Mouse (Mus musculus) cortical plate, adult 2 months (tissue): ENCODE results near the gene Trpv1. TPM values are rescaled to one million over a fixed set of nuclear protein-coding genes. Genes with fewer than 3 reads are reported as not detected.

ENCODE experiments used
- H3K27ac ChIP-seq: fragments of 200-500 bp; 2 replicates; pipeline ENCODE4 v1.5.1; 2012; ENCODE audit warnings: low read length, control low read depth, inconsistent platforms; ENCODE audit not compliant: insufficient read depth
- H3K4me1 ChIP-seq: fragments of 200-500 bp; 2 replicates; pipeline ENCODE4 v1.6.1; 2011; ENCODE audit warnings: low read length; ENCODE audit not compliant: control insufficient read depth, insufficient read depth
- H3K4me3 ChIP-seq: fragments of 200-500 bp; 2 replicates; pipeline ENCODE4 v1.5.1; 2011; ENCODE audit warnings: mild to moderate bottlenecking, low read length, control low read depth; ENCODE audit not compliant: insufficient read depth
- CTCF ChIP-seq: fragments of 200-500 bp; IDR thresholded peaks from 2 replicates; pipeline ENCODE4 v1.5.1; 2011; ENCODE audit warnings: mild to moderate bottlenecking, control low read depth, low read length; ENCODE audit not compliant: insufficient read depth; ENCODE audit errors: extremely low read depth
- POLR2A ChIP-seq: fragments of 200-500 bp; IDR thresholded peaks from 2 replicates; pipeline ENCODE4 v1.6.1; 2011; ENCODE audit warnings: mild to moderate bottlenecking, low read length, control low read depth; ENCODE audit not compliant: insufficient read depth; ENCODE audit errors: extremely low read depth
- polyA plus RNA-seq: library from polyadenylated mRNA; depleted of rRNA; stranded (reverse); fragments of >200 nt; gene quantifications from 2 replicates; pipeline ENCODE4 v1.2.3, GENCODE M21; 2012; rRNA removed

The Trpv1 gene
- polyA plus RNA-seq, 1 experiment, result 0.19 TPM

DNA sequence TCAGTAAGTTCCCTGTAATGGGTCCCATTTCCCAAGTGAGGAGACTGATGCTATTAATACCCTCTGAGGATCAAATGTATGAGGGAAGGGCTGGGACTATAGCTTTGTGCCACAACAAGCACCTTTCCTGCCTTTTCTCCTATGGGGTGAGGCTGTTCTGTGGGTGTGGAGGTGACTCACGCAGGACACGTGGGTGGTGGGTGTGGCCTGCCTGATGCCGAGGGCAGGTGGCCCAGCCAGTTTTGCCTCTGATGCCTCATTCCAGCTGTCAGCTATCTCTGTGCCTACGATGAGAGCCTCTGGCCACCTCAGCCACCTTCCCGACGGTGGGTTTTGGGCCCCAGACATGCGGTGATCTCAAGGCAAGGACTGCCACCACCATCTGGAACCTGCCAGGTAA is 33.2 kb downstream of the Trpv1 start, which contains the start of gene Trpv3:
Gene Trpv3, plus strand, starts transcription at position 122 of the 400 bp plus-strand sequence.
- Histone ChIP-seq H3K27ac (no peak within 1 kb of the TSS), H3K4me1 (no peaks in the 10 kb centered on the region), H3K4me3 (no peak within 1 kb of the TSS)
- no peak for TF ChIP-seq POLR2A
- no peak for TF ChIP-seq CTCF

DNA sequence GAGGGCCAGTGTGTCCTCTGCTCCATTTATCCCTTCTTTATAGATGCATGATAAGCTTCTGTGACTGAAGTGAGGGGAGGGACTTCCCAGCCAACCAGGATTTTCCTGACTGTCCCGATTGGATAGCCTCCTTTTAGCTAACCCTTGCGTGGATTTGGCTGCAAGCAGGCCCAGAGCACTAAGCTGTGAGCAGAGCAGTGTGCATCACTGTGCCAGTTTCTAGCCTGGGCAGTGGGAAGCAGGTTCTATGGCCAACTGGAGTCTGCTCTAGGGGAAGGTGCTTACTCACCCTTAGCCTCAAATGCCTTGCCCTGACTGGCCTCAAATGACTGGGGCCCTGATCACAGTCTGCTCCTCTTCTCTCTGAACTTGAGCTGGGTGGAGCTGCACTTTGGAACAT is 40.7 kb downstream of the Trpv1 start:
- Histone ChIP-seq H3K4me1 (no peaks in the 10 kb centered on the region), H3K4me3 (no peak overlapping the region), H3K27ac (no peak overlapping the region)
- TF ChIP-seq POLR2A (no peak), CTCF (no peak)

DNA sequence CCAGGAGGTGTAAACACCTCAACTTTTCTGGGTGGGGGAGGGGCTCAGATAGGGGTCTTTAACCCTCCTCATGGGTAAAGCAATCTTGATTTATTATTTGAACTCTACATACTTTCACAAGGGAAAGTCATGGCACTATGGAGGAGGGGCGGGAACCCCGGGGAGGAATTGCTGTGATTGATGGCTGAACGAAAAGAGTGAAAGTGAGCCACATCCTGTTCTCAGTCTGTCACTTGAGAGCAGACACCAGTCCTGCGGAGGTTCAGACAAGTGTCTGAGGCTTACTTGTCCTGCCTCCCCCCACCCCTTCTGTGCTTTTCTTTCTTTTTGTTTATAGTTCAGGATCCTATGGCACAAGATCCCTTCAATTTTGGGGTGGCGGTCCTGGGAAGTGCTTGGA is 46.6 kb downstream of the Trpv1 start:
- no peak for TF ChIP-seq CTCF
- no peak for TF ChIP-seq POLR2A
- Histone ChIP-seq H3K4me3 (no peak overlapping the region), H3K27ac (no peak overlapping the region), H3K4me1 (no peaks in the 10 kb centered on the region)

DNA sequence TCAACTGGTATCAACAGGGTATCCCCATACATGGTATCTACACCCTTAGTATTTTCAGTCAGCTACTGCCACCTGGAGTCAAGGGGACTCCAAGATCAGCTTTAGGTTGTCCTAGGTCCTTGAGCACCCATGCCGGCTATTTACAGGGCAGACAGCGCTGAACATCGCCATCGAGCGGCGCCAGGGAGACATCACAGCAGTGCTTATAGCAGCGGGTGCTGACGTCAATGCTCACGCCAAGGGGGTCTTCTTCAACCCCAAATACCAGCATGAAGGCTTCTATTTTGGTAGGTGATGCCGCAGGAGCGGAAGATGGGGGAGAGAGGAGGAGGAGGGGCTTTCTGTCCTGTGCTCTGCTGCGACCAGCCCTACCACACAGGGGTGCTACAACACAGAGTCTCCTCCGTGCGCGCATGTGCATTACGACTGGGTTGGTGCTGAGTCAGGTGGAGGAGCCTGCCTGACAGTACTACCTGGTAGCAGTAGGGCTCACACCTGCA is 47.5 kb downstream of the Trpv1 start:
- Histone ChIP-seq H3K4me3 (peak overlapping the region; percentile 27), H3K27ac (no peak overlapping the region), H3K4me1 (no peaks in the 10 kb centered on the region)
- TF ChIP-seq POLR2A (peak; percentile 62; the same call in 1 of the 2 replicates), CTCF (peak; percentile 63)

DNA sequence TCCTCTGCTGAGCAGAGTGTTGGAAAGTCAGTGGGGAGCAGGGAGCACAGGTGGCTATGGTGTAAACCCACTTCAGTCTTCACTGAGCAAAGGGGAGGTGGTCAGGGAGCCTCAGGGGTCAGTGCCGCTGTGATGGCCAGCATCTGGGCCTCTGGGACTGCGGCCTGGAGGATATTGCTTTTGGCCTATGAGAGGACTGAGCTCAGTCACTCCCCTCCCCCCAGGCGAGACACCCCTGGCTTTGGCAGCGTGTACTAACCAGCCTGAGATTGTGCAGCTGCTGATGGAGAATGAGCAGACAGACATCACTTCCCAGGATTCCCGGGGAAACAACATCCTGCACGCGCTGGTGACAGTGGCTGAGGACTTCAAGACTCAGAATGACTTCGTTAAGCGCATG is 49.3 kb downstream of the Trpv1 start:
- no peak for TF ChIP-seq POLR2A
- no peak for TF ChIP-seq CTCF
- Histone ChIP-seq H3K27ac (peak overlapping the region; percentile 76; the same call in 1 of the 2 replicates), H3K4me3 (no peak overlapping the region), H3K4me1 (no peaks in the 10 kb centered on the region)

DNA sequence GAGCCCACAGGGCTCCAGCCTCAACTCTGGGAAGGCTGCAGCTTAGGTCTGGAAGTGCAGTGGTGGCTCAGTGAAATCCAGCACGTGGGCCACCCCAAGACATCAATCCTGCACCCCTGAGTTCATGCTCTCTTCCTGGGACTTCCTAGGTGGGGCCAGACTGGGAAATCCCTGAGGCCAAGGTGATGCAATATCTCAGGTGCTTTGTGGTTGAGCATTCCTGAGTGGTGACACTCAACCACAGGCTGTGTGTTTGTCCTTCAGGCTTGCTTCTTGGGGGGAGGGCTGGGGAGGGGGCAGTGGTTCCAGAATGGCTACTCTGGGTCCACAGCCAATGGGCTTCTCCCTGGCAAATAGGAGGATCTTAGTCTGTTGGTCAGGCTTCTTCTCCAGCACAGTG is 49.8 kb downstream of the Trpv1 start:
- H3K4me3 ChIP-seq, result no peak overlapping the region
- H3K27ac ChIP-seq, result peak overlapping the region; percentile 76; the same call in 1 of the 2 replicates
- TF ChIP-seq POLR2A (no peak), CTCF (no peak)
- no peaks in the 10 kb centered on the region for H3K4me1 ChIP-seq

DNA sequence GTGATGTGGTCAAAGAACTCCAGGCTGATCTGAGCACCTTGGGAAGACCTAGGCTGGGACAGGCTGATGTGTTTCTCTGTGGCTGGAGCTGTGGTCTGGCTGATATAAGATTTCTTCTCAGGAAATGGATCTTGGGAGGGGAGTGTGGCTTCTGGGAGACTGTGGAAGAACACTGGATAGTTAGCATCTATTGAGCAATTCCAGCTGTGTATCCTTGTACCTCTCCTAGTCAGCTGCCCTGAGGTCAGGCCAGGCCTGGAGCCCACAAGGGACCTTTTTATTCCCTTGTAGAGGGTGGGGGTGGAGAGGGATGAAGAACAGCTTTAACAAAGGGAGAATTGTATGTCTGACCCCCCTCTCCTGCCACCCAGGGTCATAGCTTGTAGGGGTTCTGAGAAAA is 50.3 kb downstream of the Trpv1 start:
- Histone ChIP-seq H3K4me1 (no peaks in the 10 kb centered on the region), H3K4me3 (no peak overlapping the region), H3K27ac (peak overlapping the region; percentile 81; the same call in 1 of the 2 replicates)
- TF ChIP-seq CTCF, result no peak
- no peak for TF ChIP-seq POLR2A

DNA sequence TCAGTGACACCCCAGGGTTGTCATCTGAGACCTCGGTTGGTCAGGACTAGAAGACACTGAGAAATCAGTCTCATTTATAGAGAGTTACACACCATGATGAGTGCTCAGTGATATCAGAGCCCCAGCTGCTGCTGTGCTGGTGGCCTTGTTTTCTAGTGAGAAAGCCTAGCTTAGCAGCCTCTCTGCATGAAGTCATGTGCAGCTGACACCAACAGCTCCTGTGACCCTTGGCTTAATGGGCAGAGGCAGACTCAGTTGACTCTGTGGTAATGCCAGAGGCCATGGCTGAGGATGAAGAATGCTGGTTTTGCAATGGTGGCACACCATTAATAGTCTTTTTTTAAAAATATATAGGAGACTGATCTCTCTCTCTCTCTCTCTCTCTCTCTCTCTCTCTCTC is 55.5 kb downstream of the Trpv1 start:
- no peaks in the 10 kb centered on the region for H3K4me1 ChIP-seq
- TF ChIP-seq CTCF (no peak), POLR2A (no peak)
- H3K4me3 ChIP-seq, result no peak overlapping the region
- H3K27ac ChIP-seq, result peak overlapping the region; percentile 54; the same call in 1 of the 2 replicates

DNA sequence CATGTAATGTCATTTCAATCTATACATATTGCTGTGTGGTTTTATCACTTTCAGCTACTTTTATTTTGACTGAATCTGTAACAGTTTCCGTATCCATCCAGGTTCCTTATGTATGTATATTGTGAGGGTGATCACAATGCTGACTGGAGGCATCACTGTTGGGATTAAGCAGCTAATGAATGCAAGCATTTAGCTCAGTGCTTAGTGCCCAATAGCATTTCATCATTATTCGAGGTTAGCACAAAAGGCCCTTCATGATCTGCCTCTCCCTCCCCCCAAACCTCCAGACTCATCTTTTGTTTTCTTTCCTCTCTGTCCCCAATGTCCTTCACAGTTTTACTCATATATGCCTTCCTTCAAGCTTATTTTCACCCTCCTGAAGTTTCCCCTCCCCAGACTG is 69.0 kb downstream of the Trpv1 start:
- no peak overlapping the region for H3K4me3 ChIP-seq
- TF ChIP-seq POLR2A (no peak), CTCF (no peak)
- H3K27ac ChIP-seq, result peak overlapping the region; percentile 81; the same call in 1 of the 2 replicates
- H3K4me1 ChIP-seq, result no peaks in the 10 kb centered on the region

Other genes with a start within 250 kb of the Trpv1 start
- gene P2rx1, start 235.2 kb upstream of the Trpv1 start, polyA plus RNA-seq, result 0.52 and 0.78 TPM in 2 replicates
- 90.0 and 103 TPM in 2 replicates for gene Camkk1, start 215.3 kb upstream of the Trpv1 start, polyA plus RNA-seq
- 4.5 and 4.7 TPM in 2 replicates for gene Ncbp3, start 186.5 kb upstream of the Trpv1 start, polyA plus RNA-seq
- gene Itgae, start 143.7 kb upstream of the Trpv1 start, polyA plus RNA-seq, result 0.21 and 0.25 TPM in 2 replicates
- 0.13 and 0.15 TPM in 2 replicates for gene Haspin, start 96.0 kb upstream of the Trpv1 start, polyA plus RNA-seq
- gene P2rx5, start 73.9 kb upstream of the Trpv1 start, polyA plus RNA-seq, result 0.35 and 0.68 TPM in 2 replicates
- 62.8 and 69.7 TPM in 2 replicates for gene Emc6, start 57.3 kb upstream of the Trpv1 start, polyA plus RNA-seq
- 13.3 and 13.6 TPM in 2 replicates for gene Tax1bp3, start 57.2 kb upstream of the Trpv1 start, polyA plus RNA-seq
- gene Ctns, start 35.2 kb upstream of the Trpv1 start, polyA plus RNA-seq, result 23.5 and 24.5 TPM in 2 replicates
- gene Shpk, start 34.8 kb upstream of the Trpv1 start, polyA plus RNA-seq, result 4.1 and 4.4 TPM in 2 replicates
- gene Trpv3, start 33.1 kb downstream of the Trpv1 start, polyA plus RNA-seq, result 0.52 and 0.62 TPM in 2 replicates
- 29.5 and 34.3 TPM in 2 replicates for gene Aspa, start 95.3 kb downstream of the Trpv1 start, polyA plus RNA-seq
- not detected in 2 replicates for gene Gm49340, start 95.4 kb downstream of the Trpv1 start, polyA plus RNA-seq
- 0.08 and 0.13 TPM in 2 replicates for gene Spata22, start 95.4 kb downstream of the Trpv1 start, polyA plus RNA-seq
- not detected in 2 replicates for gene Olfr20, start 116.5 kb downstream of the Trpv1 start, polyA plus RNA-seq
- gene Olfr376, start 137.0 kb downstream of the Trpv1 start, polyA plus RNA-seq, result not detected in 2 replicates
- gene Olfr1, start 165.3 kb downstream of the Trpv1 start, polyA plus RNA-seq, result not detected in 2 replicates
- not detected in 2 replicates for gene Olfr378, start 194.2 kb downstream of the Trpv1 start, polyA plus RNA-seq
- not detected in 2 replicates for gene Olfr380, start 223.2 kb downstream of the Trpv1 start, polyA plus RNA-seq